Mouse (Mus musculus): ENCODE measurements around the gene Tnni2.
"Not testable (repeated sequence)": the region's sequence is repeated elsewhere in the genome, so short reads cannot be mapped to it uniquely, and the experiment has no call there.

Tnni2 gene

GRCm38 (mm10) chr7:142441585-142441984 is at the start of gene Tnni2:
Gene Tnni2, plus strand, starts transcription at chr7:142441808.
- no peak for DNase-seq (ENCODE audit: low read depth, low spot score)

DNA sequence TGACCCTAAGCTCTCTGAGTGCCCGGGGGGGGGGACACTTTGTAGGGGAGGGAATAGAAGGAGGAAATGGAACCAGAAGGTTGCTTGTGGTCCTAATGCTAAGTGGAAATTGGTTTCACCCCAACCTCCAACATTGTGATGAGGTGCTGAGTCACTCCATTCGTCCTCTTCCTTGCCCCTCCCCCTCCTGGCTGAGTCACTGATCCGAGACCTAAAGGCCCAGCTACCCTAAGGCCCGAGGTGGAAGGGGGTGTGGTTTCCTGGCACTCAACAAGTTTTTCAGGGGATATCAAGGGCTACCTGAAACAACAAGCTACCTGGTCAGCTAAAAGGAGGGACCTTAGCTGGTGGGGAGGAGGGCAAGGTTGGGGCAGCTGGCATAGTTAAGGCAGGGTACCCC is 48.4 kb upstream of the Tnni2 start:
- no peak for DNase-seq (ENCODE audit: low read depth, low spot score)

- no peak for DNase-seq (ENCODE audit: low read depth, low spot score)
These were observed 47.1 kb upstream of the Tnni2 start for GRCm38 (mm10) chr7:142394261-142395190.

DNA sequence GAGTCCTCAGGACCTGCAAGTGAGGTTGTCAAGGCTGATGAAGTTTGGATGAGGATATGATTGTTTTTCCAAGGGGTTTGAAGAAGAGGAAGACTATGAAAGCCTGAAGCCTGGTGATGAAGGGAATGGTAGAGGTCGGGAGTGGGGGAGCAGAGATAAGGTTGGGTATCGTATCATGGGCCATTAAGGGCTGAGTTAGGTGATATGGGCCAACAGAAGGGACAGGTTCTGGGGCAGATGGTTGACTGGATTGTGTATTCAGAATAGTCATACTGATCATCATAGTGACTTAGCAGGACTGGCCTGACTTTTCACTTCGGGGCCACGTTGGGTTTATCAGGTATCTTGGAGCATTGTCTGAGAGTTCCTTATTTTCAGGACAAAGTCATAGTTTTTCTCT is 46.1 kb upstream of the Tnni2 start:
- DNase-seq (ENCODE audit: low read depth, low spot score) = no peak

GRCm38 (mm10) chr7:142396611-142397010 is 45.0 kb upstream of the Tnni2 start:
- DNase-seq (ENCODE audit: low read depth, low spot score) = no peak

DNA sequence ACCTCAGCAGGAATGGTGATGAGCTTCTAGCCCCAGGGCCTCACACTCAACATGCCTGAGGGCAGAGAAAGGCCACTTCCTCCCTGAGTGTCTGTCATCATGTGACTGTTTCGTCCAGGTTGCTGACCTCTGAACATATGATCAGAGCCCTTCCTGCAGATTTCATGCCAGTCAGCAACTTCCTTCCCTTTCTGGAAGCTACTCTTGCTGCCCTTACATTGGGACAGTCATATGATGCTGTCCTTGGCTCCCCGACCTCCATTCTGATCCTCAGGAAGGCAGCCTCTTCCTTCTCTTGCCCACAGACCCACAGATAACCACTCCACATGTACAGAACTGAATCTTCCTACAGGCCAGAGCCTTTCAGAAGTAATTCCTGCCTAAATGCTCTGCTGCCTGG is 43.6 kb upstream of the Tnni2 start:
- no peak for DNase-seq (ENCODE audit: low read depth, low spot score)

- no peak for DNase-seq (ENCODE audit: low read depth, low spot score)
These were observed 42.4 kb upstream of the Tnni2 start for GRCm38 (mm10) chr7:142399250-142399649.

DNA sequence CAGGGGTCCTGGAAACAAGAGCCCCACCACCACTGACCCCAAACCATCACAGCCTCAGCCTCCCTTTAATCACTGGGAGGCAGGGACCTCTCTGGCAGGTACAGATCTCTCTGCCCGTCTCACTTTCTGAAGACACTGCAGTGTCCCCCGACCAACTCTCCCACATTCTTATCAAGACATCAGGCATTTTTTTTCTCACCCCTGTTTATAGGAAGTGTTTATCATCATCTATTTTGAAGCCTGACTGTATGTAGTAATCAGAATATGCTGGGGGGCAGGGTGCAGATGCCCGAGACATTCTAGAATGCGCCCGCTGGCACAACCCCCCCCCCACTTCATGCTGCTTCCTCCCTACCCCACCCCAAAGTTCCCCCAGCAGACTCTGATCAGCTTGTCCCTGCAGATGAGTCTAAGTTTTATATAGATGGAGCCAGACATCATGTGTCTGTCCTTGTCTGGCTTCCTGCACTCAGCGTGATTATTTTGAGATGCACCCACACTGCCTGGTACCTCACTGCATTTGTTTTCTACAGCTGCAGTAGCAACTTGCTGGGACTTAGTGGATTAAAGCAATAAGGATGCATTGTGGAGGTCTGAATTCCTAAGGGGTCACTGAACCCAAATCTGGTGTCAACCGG is 41.4 kb upstream of the Tnni2 start:
- no peak for DNase-seq (ENCODE audit: low read depth, low spot score)

- no peak for DNase-seq (ENCODE audit: low read depth, low spot score)
These were observed 40.9 kb upstream of the Tnni2 start for GRCm38 (mm10) chr7:142400750-142401142.

GRCm38 (mm10) chr7:142403591-142403990 is 38.0 kb upstream of the Tnni2 start:
- no peak for DNase-seq (ENCODE audit: low read depth, low spot score)

DNA sequence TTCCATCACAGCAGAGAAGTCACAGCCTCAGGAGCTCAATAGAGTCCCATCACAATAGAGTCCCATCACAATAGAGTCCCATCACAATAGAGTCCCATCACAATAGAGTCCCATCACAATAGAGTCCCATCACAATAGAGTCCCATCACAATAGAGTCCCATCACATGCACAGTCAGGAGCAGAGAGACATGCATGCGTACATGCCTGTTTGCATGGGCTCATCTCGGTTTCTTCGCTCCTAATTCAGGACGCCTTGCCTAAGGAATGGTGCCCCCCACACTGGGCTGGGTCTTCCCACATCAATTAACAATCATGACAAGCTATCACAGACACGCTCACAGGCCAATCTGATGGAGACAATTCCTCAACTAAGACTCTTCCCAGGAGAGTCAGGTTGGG is 36.5 kb upstream of the Tnni2 start:
- not testable (repeated sequence) for DNase-seq (ENCODE audit: low read depth, low spot score)

DNA sequence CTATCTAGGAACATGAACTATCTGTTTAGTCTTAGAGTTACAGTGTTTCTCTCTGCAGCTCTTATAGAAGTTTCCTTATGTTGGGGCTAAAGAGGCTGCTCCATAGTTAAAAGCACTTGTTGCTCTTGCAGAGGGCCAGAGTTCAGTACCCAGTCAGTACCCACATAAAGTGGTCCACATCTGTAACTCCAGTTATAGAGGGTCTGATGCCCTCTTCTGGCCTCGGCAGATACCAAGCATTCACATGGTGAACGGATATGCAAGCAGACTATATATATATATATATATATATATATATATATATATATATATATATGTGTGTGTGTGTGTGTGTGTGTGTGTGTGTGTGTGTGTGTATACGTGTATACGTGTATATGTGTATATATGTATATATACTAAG is 33.7 kb upstream of the Tnni2 start:
- no peak for DNase-seq (ENCODE audit: low read depth, low spot score)

DNA sequence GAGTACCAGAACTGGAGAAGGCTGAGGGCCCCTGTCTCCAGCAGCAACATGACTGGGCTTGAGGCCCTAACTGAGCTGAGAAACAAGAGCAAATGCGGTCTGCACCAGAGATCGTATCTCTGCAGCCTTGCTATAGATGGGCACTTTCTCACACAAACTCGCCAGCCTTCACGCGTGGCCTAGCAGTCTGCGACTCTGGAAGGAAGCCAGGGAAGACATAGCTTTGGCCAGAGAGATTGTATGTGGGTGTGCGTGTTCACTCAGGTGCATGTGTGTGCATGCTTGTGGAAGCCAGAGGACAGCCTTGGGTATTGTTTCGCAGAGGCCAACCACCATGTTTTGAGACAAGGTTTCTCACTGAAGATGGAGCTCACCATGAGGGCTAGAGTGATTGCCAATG is 32.9 kb upstream of the Tnni2 start:
- no peak for DNase-seq (ENCODE audit: low read depth, low spot score)

- DNase-seq (ENCODE audit: low read depth, low spot score) = no peak
These were observed 32.0 kb upstream of the Tnni2 start for GRCm38 (mm10) chr7:142409603-142410002.

- no peak for DNase-seq (ENCODE audit: low read depth, low spot score)
These were observed 28.3 kb upstream of the Tnni2 start for GRCm38 (mm10) chr7:142413285-142413684.

DNA sequence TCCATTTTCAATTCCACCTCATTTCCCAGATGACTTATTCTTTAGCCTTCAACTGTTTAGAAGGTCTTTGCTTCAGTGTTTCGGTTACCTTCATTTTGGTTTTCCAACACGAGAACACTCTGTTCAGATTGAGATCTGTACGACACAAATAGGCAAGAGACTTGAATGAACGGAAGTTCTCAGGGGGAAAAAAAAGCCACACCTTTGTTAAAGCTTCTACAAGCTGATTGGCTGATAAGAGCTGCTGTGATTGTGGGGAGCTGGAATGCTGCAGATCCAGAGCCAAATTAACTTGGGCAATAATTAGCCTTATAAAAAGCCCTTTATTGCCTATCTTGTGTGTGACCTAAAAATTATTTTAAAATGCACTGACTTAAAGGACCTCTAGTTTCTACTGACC is 26.3 kb upstream of the Tnni2 start:
- DNase-seq (ENCODE audit: low read depth, low spot score) = no peak

- no peak for DNase-seq (ENCODE audit: low read depth, low spot score)
These were observed 25.4 kb upstream of the Tnni2 start for GRCm38 (mm10) chr7:142416225-142416624.

DNA sequence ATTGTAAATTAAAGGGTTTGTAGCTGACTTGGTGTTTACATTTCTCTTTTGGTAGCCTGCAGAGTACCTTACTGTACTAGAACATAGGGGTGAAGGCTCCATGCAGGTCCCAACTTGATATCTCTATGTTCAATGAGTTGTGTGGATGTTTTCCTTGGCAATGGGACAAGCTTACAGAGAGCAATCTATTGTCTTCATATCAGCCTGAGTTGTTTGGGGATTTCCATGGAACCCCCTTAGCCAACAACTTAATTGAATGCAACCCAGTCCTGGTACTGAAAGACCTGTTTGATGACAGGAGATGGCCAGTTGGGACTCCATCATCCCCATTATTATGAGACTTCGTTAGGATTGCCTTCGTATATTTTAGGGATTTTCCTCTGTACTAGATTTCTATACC is 23.6 kb upstream of the Tnni2 start:
- DNase-seq (ENCODE audit: low read depth, low spot score) = no peak

DNA sequence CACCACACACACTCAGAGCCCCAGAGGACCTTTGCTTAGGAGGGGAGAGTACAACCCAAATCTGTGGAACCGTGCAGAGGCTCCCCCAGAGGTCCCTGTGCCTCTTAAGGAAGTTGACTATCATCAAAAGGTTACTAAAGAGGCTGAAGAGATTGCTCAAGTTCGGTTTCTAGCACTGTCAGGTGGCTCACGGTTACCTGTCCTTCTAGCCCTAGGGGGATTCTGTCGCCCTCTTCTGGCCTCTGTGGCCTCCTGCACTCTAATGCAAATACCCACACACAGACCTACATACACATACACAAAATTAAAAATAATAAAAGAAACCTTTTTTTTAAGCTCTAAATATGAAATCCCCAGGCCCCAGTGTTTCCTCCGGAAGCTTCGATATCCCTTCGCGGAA is 22.9 kb upstream of the Tnni2 start:
- DNase-seq (ENCODE audit: low read depth, low spot score) = no peak

- no peak for DNase-seq (ENCODE audit: low read depth, low spot score)
These were observed 21.7 kb upstream of the Tnni2 start for GRCm38 (mm10) chr7:142419887-142420286.

- no peak for DNase-seq (ENCODE audit: low read depth, low spot score)
These were observed 19.8 kb upstream of the Tnni2 start for GRCm38 (mm10) chr7:142421826-142422225.

- no peak for DNase-seq (ENCODE audit: low read depth, low spot score)
These were observed 15.9 kb upstream of the Tnni2 start for GRCm38 (mm10) chr7:142425641-142426213.

DNA sequence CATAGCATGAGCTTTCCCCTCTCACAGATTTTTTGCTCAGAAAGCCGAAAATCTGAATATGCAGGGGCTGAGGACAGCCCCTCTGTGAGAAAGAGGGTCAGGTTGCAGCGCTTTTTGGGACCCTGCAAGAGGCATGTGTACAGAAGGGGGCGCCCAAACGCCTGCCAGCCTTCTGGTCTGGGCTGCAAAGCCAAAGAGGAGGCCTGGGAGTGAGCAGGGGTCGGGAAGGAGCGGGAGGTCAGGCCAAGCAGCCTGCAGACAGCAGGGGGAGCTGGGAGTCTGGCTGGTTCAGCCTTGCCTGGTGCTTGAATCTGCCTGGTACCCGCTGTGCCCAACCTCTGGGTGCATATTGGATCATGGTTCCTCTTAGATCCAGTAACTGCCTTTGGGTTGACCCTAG is 13.4 kb upstream of the Tnni2 start:
- DNase-seq (ENCODE audit: low read depth, low spot score) = no peak

All from brain, embryonic 18.5 days (tissue).